Mouse (Mus musculus) cerebellum, postnatal 14 days (tissue): ENCODE data around the gene 1700020L24Rik.
A peak's percentile ranks its signal among the peaks of the same experiment; 100 is the strongest.

ENCODE experiments used
- DNase-seq, 2 experiments: peaks; one replicate each; pipeline ENCODE4 v3.0.0; 2021; ENCODE audit warnings: mixed read lengths in 2 of 2

The 1700020L24Rik gene

GRCm38 (mm10) chr11:83437377-83437776, at the start of gene 1700020L24Rik:
Gene 1700020L24Rik (plus strand): TSS chr11:83437677.
- no peak for DNase-seq

GRCm38 (mm10) chr11:83393062-83393461, 44.4 kb upstream of the 1700020L24Rik start:
- peak in 1 of 2 experiments; percentile 32 for DNase-seq

GRCm38 (mm10) chr11:83394802-83395439, 42.6 kb upstream of the 1700020L24Rik start:
- no peak for DNase-seq

GRCm38 (mm10) chr11:83397626-83398025, 39.9 kb upstream of the 1700020L24Rik start:
- DNase-seq: no peak

DNA sequence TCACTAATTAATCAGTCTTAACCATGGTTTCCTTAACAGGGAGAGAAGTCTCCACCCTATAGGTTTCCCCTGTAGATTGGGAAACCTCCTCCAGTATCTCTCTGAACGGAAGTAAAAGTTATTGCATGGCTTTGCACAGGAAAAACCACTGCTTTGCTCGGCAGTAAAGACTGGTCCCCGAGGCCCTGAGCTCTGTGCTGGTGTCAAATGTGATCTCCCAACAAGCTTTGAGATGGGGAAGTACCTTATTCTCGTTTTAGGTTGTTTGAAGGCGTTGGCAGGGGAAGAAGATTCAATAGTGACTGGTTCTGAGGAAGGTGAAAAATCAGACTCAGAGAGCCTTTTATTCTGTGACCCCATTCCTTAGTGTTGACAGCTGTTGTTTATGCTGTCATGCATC, 38.8 kb upstream of the 1700020L24Rik start:
- no peak for DNase-seq

GRCm38 (mm10) chr11:83403787-83404186, 33.7 kb upstream of the 1700020L24Rik start:
- DNase-seq: no peak

- no peak for DNase-seq
Measured at GRCm38 (mm10) chr11:83406391-83406790, 31.1 kb upstream of the 1700020L24Rik start.

- no peak for DNase-seq
Measured at GRCm38 (mm10) chr11:83408242-83408641, 29.2 kb upstream of the 1700020L24Rik start.

DNA sequence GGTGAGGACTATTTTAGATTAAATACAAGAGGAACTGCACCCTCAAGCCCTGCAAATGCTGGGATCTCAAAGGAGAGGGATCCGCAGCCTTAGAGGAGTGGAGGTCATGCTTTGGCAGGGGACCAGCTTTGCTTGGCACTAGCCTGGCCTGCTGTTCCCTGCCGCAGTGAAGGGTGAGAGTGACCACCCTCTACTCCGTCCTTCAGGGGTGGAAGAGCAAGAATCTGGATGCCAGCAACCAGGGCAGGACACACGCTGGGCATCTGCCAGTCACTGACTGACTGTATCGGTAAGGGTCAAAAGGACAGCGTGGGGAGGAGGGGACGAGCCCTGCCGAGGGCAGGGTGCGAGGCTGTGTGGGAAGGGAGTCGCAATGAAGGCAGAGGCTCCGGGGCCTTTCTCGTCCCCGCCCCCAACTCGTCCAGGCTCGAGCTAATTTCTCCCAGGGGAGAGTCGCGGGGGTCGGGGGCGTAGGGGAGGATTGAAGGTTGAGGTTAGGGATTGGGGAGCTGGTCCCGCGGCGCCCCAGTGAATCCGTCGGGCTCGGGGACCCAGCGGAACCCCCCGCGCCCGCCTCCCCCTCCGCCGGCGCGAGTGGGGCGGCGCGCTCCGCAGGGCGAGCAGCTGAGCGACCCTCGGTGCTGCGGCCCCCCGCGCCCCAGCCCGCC, 28.3 kb upstream of the 1700020L24Rik start, which contains the start of gene Rasl10b:
Gene Rasl10b, plus strand, starts transcription at position 51 of the 668 bp plus-strand sequence.
- DNase-seq: peak; percentile 80 to 83

GRCm38 (mm10) chr11:83409792-83410291, 27.6 kb upstream of the 1700020L24Rik start:
- DNase-seq: peak; percentile 56 to 62

- no peak for DNase-seq
Measured at GRCm38 (mm10) chr11:83410510-83410909, 27.0 kb upstream of the 1700020L24Rik start.

DNA sequence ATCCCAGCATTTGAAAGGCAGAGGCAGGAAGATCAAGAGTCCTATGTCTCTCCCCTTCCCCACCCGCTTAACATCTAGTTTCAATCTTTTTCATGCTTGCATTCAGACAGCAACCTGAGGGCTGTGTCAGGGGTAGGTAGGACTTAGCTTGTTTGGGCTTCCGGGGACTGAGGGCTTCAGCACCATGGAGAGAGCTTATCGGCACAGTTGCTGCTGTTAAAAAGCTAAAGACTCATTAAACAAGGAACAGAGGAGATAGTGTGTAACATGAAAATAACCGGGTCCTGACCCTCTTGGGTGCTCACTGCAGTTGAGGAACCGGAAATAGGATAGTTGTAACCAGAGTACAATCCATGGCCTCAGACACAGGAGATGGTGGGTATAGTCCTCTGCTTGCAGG, 20.4 kb upstream of the 1700020L24Rik start:
- no peak for DNase-seq

DNA sequence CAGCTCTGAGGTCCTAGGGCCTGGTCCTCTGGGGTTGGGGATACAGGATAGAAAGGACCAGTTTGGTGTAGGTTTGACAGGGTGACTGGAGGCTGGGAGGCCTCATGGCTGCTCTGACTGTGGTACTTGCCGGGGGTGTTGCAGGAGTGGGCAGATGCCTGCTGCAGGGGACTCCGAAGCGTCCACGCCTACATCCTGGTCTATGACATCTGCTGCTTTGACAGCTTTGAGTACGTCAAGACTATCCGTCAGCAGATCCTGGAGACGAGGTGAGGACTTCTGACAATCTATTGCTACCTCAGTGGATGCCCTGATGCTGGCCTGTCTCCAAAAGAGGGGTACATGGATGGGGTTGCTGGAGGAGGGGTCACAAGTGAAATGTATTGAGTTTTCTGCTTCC, 19.8 kb upstream of the 1700020L24Rik start:
- no peak for DNase-seq

- DNase-seq: peak; percentile 42 to 54
Measured at GRCm38 (mm10) chr11:83418566-83418965, 18.9 kb upstream of the 1700020L24Rik start.

GRCm38 (mm10) chr11:83420338-83420737, 17.1 kb upstream of the 1700020L24Rik start:
- DNase-seq: peak; percentile 36 to 57

GRCm38 (mm10) chr11:83421305-83421704, 16.2 kb upstream of the 1700020L24Rik start:
- peak in 1 of 2 experiments; percentile 34 for DNase-seq

DNA sequence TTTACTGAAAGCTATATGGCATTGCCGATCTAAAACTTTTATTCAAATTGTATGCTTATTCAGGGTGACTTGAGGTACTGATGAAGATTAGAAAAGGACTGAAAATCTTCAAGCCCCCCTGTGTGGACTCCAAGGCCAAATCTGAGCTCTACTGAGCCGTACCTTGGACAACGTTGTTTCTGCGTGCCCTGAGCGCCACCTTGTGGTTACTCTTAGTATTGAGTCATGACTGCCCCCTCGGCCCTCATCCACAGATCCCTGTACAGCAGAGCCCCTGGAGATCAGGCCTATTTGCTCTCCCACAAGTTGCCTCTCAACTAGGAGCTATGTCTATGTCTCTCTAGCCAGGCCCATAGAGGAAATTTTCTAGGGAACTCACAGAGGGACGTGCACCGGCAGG, 12.8 kb upstream of the 1700020L24Rik start:
- DNase-seq: peak; percentile 92

GRCm38 (mm10) chr11:83426964-83427363, 10.5 kb upstream of the 1700020L24Rik start:
- DNase-seq: no peak

- no peak for DNase-seq
Measured at GRCm38 (mm10) chr11:83429355-83429754, 8.1 kb upstream of the 1700020L24Rik start, which contains the start of gene Gas2l2. Gene Gas2l2 (minus strand): TSS chr11:83429455.

DNA sequence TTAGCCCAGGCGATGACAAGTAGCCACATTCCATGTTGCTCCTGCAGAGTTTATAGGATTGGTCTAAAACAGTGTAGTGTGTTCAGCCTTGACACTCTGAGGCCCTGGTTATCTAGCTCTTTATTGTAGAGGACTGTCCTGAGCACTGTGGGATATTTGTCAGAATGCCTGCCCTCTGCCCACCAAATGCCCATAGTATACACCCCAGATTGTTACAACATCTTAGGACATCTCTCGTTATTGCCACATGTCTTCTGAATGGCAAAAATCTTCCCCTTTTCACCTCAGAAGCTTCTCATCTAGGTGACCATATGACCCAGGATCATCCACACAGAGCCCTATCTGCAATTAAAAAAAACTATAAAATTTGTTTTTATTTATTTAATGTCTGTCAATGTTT, 4.9 kb upstream of the 1700020L24Rik start:
- DNase-seq: no peak

GRCm38 (mm10) chr11:83439426-83440060, 2.1 kb downstream of the 1700020L24Rik start:
- DNase-seq: no peak

DNA sequence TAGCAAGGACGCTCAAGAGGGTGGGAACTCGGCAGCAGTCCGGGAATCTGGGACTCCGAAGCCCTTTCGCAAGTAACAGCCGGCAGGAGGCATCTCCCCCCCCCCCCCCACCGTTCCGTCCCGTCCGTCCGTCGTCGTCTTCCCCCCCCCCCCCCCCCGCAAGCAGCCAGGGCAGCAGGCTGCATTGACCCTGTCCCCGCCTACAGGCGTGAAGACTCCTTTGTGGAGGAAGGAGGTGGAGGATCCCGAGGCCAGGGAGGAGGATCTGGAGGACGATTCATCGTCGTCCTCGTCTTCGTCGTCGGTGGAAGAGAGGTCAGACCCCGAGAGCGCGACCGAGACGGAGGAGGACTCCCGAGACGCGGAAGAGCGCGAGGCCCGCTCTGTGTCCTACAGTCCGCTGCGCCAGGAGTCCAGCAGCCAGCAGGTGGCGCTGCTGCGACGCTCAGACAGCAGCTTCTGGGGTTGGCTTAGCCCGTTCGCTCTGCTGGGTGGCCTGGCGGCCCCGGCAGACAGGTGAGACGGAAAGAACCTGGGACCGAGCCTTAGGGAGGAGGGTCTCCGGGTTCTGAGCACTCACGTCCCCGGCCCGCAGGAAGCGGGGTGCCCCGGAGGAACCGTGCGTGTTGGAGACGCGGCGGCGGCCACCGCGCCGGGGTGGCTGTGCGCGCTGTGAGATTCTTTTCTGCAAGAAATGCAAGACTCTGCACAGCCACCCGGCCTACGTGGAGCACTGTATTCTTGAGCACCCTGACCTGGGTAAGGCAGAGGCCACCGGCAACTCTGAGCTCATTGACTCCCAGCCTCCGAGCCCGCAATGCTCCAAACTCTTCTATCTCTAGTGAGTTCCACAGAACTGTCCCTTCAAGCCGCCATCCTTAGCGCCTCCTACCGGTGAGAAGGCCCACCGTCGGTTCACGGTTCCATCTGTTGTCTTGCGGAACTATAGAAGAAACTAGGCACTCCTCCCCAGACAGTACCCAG, 2.9 kb downstream of the 1700020L24Rik start:
- peak; percentile 94 for DNase-seq
